Mouse (Mus musculus): ENCODE data around the gene Prok2.

DNA sequence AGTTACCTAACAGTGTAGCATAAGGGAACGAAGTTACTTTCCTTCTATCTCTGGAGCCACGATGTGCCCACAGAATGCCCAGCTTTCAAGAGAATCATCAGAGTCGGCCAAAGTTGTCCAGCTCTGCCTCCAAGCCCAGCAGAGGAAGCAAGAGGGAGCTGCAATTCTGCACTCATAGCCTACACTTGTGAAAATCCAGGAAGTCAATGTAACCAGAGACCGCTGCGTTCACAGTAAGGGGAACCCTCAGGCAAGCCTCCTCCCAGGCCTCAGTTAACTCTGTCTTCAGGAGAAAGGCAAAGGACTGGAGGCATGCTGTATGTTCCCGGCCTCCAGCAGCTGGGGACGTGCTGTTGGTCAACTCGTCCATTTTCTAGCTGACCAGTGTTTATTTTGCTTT, 58.9 kb downstream of the Prok2 start:
- TF ChIP-seq CTCF (IDR thresholded peaks at IDR 0.05; ENCODE audit: insufficient read depth, low read depth, low read length), result no peak
- no peak for TF ChIP-seq POLR2A (IDR thresholded peaks at IDR 0.05; ENCODE audit: insufficient read depth, low read depth, low read length)

Data from olfactory bulb, adult 2 months (tissue).